Mouse (Mus musculus): Measurements from ENCODE around the gene Ugt2b1. TPM values are rescaled to one million over a fixed set of nuclear protein-coding genes. Genes with fewer than 3 reads are reported as not detected.

Gene Ugt2b1
- polyA plus RNA-seq, 1 experiment: not detected

DNA sequence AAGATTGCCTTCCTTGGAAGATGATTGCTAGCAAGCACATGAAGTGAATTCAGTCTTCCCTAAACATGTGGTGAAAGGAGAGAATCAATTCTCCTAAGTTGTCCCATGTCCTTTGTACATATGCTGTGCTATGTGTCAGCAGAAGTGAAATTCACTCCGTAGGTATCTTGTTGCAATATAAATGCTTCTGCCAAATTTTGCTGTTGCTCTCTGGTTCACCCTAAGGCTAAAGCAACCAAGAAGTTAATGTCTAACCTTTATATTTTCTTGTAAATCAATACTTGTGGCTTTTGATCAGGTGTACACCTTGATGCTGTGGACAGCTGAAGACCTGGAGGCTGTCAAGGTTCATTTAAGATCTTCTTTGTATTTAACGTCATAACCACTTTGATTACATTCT, 15.8 kb upstream of the Ugt2b1 start:
- Histone ChIP-seq H3K79me2 (ENCODE audit: control insufficient read depth, insufficient read depth) (no peaks in the 10 kb centered on the region), H3K4me3 (no peak overlapping the region), H3K27me3 (ENCODE audit: control insufficient read depth, insufficient read depth, insufficient read length) (no peaks in the 10 kb centered on the region), H3K4me2 (ENCODE audit: low read depth) (no peak overlapping the region), H3K36me3 (ENCODE audit: control insufficient read depth, insufficient read depth) (no peaks in the 10 kb centered on the region), H3ac (ENCODE audit: control insufficient read depth, insufficient read length) (no peak overlapping the region)
- TF ChIP-seq TCF3 (IDR thresholded peaks at IDR 0.05; ENCODE audit: insufficient read length, low read depth): no peak
- TF ChIP-seq USF1 (IDR thresholded peaks at IDR 0.05; ENCODE audit: low read depth): no peak
- no peak for TF ChIP-seq POLR2AphosphoS2 (IDR thresholded peaks at IDR 0.05; ENCODE audit: insufficient read length, low read depth)
- no peak for TF ChIP-seq MYOD1 (IDR thresholded peaks at IDR 0.05; ENCODE audit: control insufficient read depth in 1 of 3, insufficient read length in 2 of 3, low read depth in 2 of 3)
- TF ChIP-seq MAX (IDR thresholded peaks at IDR 0.05; ENCODE audit: low read depth): no peak
- TF ChIP-seq MYOG (IDR thresholded peaks at IDR 0.05; ENCODE audit: control insufficient read depth in 1 of 3, insufficient read depth in 1 of 3, insufficient read length in 2 of 3, low read depth in 2 of 3): no peak
- TF ChIP-seq POLR2A (IDR thresholded peaks at IDR 0.05; ENCODE audit: insufficient read length, low read depth): no peak
- TF ChIP-seq TCF12 (IDR thresholded peaks at IDR 0.05; ENCODE audit: insufficient read depth, poor library complexity, severe bottlenecking): no peak
- TF ChIP-seq REST (IDR thresholded peaks at IDR 0.05; ENCODE audit: insufficient read depth, insufficient read length): no peak
- TF ChIP-seq SRF (IDR thresholded peaks at IDR 0.05; ENCODE audit: control insufficient read depth, insufficient read length, low read depth): no peak
- no peak for TF ChIP-seq CEBPB (IDR thresholded peaks at IDR 0.05; ENCODE audit: insufficient read depth, poor library complexity, severe bottlenecking)
- no peak for TF ChIP-seq E2F4 (IDR thresholded peaks at IDR 0.05; ENCODE audit: insufficient read depth)

DNA sequence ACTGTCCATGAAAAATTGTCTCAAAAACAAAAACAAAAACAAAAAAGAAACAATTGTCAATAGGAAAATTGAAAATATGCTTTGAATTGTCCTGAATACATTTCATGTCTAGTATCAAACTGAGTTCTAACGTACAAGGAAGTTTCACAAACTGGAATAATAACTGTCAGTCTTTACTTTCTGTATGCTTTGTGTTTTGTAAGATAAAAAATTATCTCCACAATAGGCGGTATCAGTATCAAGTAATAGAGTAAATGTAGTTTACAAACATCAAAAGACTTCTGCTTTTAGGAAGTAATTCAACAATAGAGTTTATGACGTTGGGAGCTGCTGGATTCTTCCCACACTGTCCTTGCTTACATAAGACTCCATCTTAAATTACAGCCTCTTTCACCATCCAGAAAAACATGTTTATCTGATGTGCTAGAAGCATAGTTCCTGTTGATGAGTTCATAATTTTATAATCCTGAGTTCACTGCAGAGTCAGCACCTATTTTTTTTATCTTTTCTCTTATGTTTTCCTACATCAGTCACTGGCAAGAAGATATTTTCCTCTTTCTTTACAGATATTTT, 5.6 kb downstream of the Ugt2b1 start:
- H3K27me3 ChIP-seq (ENCODE audit: control insufficient read depth, insufficient read depth, insufficient read length): no peaks in the 10 kb centered on the region
- no peak for TF ChIP-seq E2F4 (IDR thresholded peaks at IDR 0.05; ENCODE audit: insufficient read depth)
- no peak for TF ChIP-seq TCF12 (IDR thresholded peaks at IDR 0.05; ENCODE audit: insufficient read depth, poor library complexity, severe bottlenecking)
- TF ChIP-seq POLR2A (IDR thresholded peaks at IDR 0.05; ENCODE audit: insufficient read length, low read depth): no peak
- no peak for TF ChIP-seq REST (IDR thresholded peaks at IDR 0.05; ENCODE audit: insufficient read depth, insufficient read length)
- TF ChIP-seq MYOG (IDR thresholded peaks at IDR 0.05; ENCODE audit: control insufficient read depth in 1 of 3, insufficient read depth in 1 of 3, insufficient read length in 2 of 3, low read depth in 2 of 3): no peak
- TF ChIP-seq MAX (IDR thresholded peaks at IDR 0.05; ENCODE audit: low read depth): no peak
- TF ChIP-seq CEBPB (IDR thresholded peaks at IDR 0.05; ENCODE audit: insufficient read depth, poor library complexity, severe bottlenecking): no peak
- no peak for TF ChIP-seq MYOD1 (IDR thresholded peaks at IDR 0.05; ENCODE audit: control insufficient read depth in 1 of 3, insufficient read length in 2 of 3, low read depth in 2 of 3)
- TF ChIP-seq USF1 (IDR thresholded peaks at IDR 0.05; ENCODE audit: low read depth): no peak
- no peak overlapping the region for H3K4me3 ChIP-seq
- no peaks in the 10 kb centered on the region for H3K79me2 ChIP-seq (ENCODE audit: control insufficient read depth, insufficient read depth)
- H3K4me2 ChIP-seq (ENCODE audit: low read depth): no peak overlapping the region
- no peaks in the 10 kb centered on the region for H3K36me3 ChIP-seq (ENCODE audit: control insufficient read depth, insufficient read depth)
- H3ac ChIP-seq (ENCODE audit: control insufficient read depth, insufficient read length): no peak overlapping the region

DNA sequence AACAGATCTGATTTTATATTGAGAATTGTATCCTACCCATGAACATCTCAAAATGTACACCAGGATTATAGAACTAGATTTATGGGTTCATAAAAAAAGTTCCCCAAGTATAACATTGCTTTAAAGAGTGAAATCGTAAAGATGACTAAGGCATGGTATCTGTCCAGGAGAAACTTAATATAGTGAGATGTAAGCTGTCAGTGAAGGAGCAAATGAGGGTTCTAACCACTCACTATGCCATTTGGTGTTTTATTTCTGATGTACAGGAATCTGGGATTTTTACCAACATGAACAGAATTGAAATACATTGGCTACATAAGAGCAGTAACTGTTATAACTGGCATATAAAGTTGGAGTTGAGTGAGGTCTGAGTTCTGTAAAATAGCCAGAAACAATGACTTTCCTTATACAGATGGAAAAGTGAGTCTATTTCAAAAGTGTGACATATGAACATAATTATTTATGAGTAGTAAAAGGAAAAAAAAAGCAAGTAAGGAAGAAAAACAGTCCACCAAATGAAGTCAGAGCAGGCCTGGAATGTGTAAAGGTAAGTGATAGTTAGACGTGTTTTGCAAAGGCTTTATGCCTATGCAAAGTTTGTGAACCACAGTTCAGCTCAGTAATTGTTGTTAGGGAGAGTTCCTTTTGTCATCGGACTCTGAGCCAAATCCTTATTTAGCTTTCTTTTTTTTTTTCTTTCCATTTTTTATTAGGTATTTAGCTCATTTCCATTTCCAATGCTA, 14.8 kb downstream of the Ugt2b1 start:
- no peak for TF ChIP-seq SRF (IDR thresholded peaks at IDR 0.05; ENCODE audit: control insufficient read depth, insufficient read length, low read depth)
- TF ChIP-seq CEBPB (IDR thresholded peaks at IDR 0.05; ENCODE audit: insufficient read depth, poor library complexity, severe bottlenecking): no peak
- no peak for TF ChIP-seq POLR2AphosphoS2 (IDR thresholded peaks at IDR 0.05; ENCODE audit: insufficient read length, low read depth)
- no peak for TF ChIP-seq MYOD1 (IDR thresholded peaks at IDR 0.05; ENCODE audit: control insufficient read depth in 1 of 3, insufficient read length in 2 of 3, low read depth in 2 of 3)
- TF ChIP-seq TCF3 (IDR thresholded peaks at IDR 0.05; ENCODE audit: insufficient read length, low read depth): no peak
- no peak for TF ChIP-seq REST (IDR thresholded peaks at IDR 0.05; ENCODE audit: insufficient read depth, insufficient read length)
- TF ChIP-seq TCF12 (IDR thresholded peaks at IDR 0.05; ENCODE audit: insufficient read depth, poor library complexity, severe bottlenecking): no peak
- Histone ChIP-seq H3K4me3 (no peak overlapping the region), H3K27me3 (ENCODE audit: control insufficient read depth, insufficient read depth, insufficient read length) (no peaks in the 10 kb centered on the region), H3K79me2 (ENCODE audit: control insufficient read depth, insufficient read depth) (no peaks in the 10 kb centered on the region), H3K4me2 (ENCODE audit: low read depth) (no peak overlapping the region), H3ac (ENCODE audit: control insufficient read depth, insufficient read length) (no peak overlapping the region), H3K36me3 (ENCODE audit: control insufficient read depth, insufficient read depth) (no peaks in the 10 kb centered on the region)

DNA sequence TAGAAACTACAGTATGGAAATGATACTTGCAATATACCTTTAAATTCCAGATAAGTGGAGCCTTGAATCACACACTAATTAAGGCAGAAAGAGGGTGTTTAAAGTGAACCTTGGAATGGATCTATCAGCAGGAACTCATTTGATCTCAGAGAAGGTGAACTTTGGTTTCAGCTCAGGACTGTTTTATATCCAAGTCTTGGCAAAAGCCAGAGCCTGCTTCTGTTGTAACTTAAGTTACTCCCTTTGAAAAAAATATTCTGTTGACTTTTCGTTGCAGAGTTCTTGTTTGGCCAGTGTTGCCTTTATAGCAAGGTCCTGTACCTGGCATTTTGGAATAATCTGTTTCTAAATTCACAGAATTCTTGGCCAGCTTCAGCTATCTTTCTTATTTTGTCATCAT, 15.6 kb downstream of the Ugt2b1 start:
- H3K4me2 ChIP-seq (ENCODE audit: low read depth): no peak overlapping the region
- H3ac ChIP-seq (ENCODE audit: control insufficient read depth, insufficient read length): no peak overlapping the region
- H3K79me2 ChIP-seq (ENCODE audit: control insufficient read depth, insufficient read depth): no peaks in the 10 kb centered on the region
- H3K4me3 ChIP-seq: no peak overlapping the region
- no peaks in the 10 kb centered on the region for H3K27me3 ChIP-seq (ENCODE audit: control insufficient read depth, insufficient read depth, insufficient read length)
- H3K36me3 ChIP-seq (ENCODE audit: control insufficient read depth, insufficient read depth): no peaks in the 10 kb centered on the region
- TF ChIP-seq MAX (IDR thresholded peaks at IDR 0.05; ENCODE audit: low read depth) (no peak), TCF3 (IDR thresholded peaks at IDR 0.05; ENCODE audit: insufficient read length, low read depth) (no peak), POLR2AphosphoS2 (IDR thresholded peaks at IDR 0.05; ENCODE audit: insufficient read length, low read depth) (no peak), SRF (IDR thresholded peaks at IDR 0.05; ENCODE audit: control insufficient read depth, insufficient read length, low read depth) (no peak), MYOD1 (IDR thresholded peaks at IDR 0.05; ENCODE audit: control insufficient read depth in 1 of 3, insufficient read length in 2 of 3, low read depth in 2 of 3) (no peak), TCF12 (IDR thresholded peaks at IDR 0.05; ENCODE audit: insufficient read depth, poor library complexity, severe bottlenecking) (no peak), POLR2A (IDR thresholded peaks at IDR 0.05; ENCODE audit: insufficient read length, low read depth) (no peak), MYOG (IDR thresholded peaks at IDR 0.05; ENCODE audit: control insufficient read depth in 1 of 3, insufficient read depth in 1 of 3, insufficient read length in 2 of 3, low read depth in 2 of 3) (no peak), CEBPB (IDR thresholded peaks at IDR 0.05; ENCODE audit: insufficient read depth, poor library complexity, severe bottlenecking) (no peak), USF1 (IDR thresholded peaks at IDR 0.05; ENCODE audit: low read depth) (no peak), E2F4 (IDR thresholded peaks at IDR 0.05; ENCODE audit: insufficient read depth) (no peak)
